Mouse (Mus musculus): ENCODE measurements at regions not wholly inside any gene's neighbourhood (a gene's known extent, or its start where the extent isn't known, plus 50 kb on each side); places are given as distances from the start of the nearest gene placed in this dataset.

DNA sequence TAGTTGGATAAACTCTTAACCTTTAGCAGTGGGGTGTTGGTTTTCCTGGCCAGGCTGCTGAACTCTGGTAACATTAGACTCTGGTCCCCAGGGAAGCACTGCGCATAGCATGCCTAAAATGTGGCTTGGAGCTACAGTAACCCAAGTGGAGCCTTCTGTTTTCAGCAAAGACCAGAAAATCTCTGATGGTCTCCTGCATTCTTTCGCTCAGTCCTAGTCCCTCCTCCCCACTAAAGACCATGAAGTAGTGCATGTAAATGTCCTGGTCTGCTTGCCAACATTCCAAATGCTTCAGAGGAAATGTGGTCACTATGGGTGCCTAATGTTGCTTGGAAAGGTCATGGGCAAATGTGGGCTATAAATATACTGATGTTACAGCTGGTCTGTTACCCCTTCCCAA, 507.5 kb downstream of the Gm826 start:
- no peaks in the 10 kb centered on the region for H3K27me3 ChIP-seq (ENCODE audit: insufficient read depth, poor library complexity, severe bottlenecking)
- peak; percentile 3 for DNase-seq (ENCODE audit: low spot score)
- H3K9me3 ChIP-seq: no peaks in the 10 kb centered on the region
- WGBS: 63% methylated on average over 2 of the region's 2 CpGs
- H3K36me3 ChIP-seq: no peaks in the 10 kb centered on the region
- no peaks in the 10 kb centered on the region for H3K4me1 ChIP-seq (replicated peaks)
- H3K27ac ChIP-seq: no peak overlapping the region
- no peak overlapping the region for H3K4me3 ChIP-seq

- Histone ChIP-seq H3K4me3 (no peak overlapping the region), H3K27me3 (ENCODE audit: insufficient read depth, poor library complexity, severe bottlenecking) (no peaks in the 10 kb centered on the region), H3K9me3 (no peaks in the 10 kb centered on the region), H3K4me1 (replicated peaks) (no peaks in the 10 kb centered on the region), H3K36me3 (no peaks in the 10 kb centered on the region), H3K27ac (no peak overlapping the region)
- 84% methylated on average over 2 of the region's 2 CpGs for WGBS
- no peak for DNase-seq (ENCODE audit: low spot score)
These were observed 515.4 kb downstream of the Gm826 start for GRCm38 (mm10) chr2:159818556-159818955.

DNA sequence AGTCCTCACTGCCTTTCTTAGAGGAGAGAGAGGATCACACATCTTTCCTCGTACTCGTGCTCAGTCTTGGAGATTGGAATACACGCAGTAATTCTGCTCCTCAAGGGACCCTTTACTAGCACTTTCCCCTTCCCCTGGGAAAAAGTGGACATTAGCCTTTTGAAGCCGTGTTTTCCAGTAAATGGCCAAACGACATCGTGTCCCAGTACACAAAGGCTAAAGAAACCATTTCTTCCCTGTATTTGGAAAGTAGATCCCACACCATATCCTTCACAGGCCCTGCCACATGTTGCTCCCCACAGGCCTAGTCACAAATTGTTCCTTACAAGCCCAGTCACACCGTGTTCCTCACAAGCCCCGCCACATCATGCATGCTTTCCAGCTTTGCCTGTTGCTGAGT, 517.6 kb downstream of the Gm826 start:
- no peaks in the 10 kb centered on the region for H3K4me1 ChIP-seq (replicated peaks)
- no peak for DNase-seq (ENCODE audit: low spot score)
- H3K36me3 ChIP-seq: no peaks in the 10 kb centered on the region
- WGBS: 89% methylated on average over 8 of the region's 8 CpGs
- H3K27ac ChIP-seq: no peak overlapping the region
- H3K9me3 ChIP-seq: no peaks in the 10 kb centered on the region
- no peak overlapping the region for H3K4me3 ChIP-seq
- H3K27me3 ChIP-seq (ENCODE audit: insufficient read depth, poor library complexity, severe bottlenecking): no peaks in the 10 kb centered on the region

All from hindbrain, embryonic 10.5 days (tissue).